Mouse (Mus musculus) ovary, postnatal 14 days (tissue): ENCODE measurements around the gene Fat2.

ENCODE experiments used
- DNase-seq: peaks from one replicate; pipeline ENCODE4 v3.0.0; 2022; ENCODE audit warnings: low spot score

Gene Fat2

DNA sequence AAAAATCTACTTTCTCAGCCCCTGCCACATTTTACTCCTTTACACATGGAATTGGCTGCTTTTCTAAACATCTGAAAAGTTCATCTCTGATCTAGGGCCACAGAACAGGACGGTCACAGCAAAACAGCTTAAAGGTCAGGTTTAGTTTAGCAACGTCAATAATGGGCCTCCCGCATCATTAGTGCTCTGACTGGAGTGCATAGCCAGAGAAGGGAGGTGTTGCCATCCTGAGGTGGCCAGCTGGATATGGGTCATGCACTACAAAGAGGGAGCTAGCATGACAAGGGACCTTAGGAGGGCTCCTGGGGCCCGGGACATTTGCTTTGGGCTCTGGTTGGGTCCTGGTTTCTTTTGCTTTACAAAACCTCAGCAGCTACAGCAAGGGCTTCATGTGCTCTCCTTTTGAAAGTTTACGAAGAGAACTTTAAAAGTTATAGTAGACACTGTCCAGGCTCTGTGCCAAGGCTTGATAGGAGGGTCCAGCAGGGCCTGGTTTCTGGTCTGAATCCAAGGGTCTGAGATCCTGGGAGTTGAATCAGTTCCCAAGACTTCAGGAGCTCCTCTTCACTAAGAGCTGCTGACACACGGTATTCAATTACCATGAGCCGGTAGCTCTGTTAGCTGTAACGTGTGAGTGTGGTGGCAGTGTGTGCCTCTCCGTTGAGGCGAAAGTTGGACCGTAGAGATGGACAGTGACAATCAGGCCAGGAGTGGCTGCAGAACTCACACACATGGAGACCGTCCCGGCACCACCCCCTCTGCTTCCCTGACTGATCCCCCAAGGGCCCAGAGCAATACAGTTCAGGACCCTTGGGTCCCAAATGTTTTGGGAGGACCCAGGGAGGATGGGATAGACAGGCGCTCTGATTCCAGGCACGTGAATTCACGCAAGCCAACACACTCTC is 6.2 kb downstream of the Fat2 start:
- DNase-seq, result peak; percentile 22

DNA sequence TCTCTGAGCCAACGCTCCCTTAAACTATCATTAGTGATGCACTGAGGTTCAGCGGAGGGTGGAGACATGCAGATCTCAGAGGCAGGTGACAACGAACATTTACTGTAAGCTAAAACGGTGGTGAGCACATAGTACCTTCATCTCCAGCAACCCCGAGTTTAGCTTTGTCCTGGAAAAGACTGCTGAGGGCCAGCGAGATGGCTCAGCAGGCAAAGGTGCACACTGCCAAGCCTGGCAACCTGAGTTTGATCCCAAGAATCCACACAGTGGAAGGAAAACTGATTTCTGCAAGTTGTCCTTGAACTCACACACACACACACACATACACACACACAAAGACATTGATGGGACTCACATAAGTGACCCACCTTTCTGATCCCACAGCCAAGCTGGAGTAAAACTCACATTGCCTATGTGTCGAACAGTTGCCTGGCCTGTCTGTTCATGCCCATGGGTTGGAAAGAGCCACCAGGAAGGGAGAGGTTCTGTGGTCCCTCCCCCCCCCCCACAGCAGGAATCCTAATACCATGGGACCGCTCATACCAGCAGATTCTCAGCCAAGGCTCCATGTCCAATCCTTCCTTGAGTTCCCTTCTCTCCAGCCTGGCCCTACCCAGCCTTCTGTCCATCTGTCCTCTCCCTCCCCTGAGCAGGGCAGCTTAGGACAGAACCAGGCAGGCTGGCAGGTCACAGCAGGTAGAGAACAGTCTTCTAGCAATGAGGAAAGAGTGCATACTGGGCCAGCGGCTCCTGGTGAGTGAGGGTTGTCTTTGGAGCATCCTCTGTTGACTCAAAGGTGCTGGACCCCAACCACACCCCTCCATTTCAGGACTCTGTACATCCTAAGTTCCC is 8.6 kb downstream of the Fat2 start:
- DNase-seq, result no peak

DNA sequence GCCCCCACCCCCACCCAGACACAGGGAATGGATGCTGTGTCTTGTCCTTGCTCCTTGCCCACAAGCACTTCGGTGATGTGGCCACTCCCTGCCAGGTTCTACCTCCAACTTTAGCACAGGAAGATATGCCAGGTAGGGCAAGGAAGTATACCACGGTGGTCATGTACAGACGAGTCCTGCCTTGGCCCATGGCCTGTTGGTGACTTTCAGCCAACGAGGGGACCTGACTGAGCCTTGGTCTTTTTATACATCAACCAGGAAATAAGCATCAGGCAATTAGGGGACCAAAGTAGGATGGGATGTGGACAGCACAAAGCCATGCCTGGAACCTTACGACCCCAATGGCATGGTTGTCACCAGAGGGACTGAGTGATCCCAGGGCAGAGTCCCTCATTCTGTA is 9.3 kb downstream of the Fat2 start:
- DNase-seq, result no peak

DNA sequence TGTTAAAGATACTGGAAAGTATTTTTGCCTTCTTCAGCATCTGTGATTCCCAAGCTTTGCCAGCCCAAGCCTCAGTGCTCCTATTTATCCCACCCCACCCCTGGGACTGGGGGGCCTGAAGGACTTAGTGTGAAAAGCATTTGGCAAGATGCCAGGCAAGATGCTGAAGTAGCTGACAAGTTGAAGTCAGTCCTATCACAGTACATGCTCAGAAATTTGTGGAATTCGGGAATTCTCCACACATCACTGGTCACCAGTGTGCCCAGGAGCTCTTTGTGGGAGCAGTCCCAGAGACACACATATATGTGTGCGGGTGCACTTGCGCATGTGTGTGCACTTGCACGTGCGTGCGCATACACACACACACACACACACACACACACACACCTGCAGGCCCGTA is 10.2 kb downstream of the Fat2 start:
- no peak for DNase-seq

DNA sequence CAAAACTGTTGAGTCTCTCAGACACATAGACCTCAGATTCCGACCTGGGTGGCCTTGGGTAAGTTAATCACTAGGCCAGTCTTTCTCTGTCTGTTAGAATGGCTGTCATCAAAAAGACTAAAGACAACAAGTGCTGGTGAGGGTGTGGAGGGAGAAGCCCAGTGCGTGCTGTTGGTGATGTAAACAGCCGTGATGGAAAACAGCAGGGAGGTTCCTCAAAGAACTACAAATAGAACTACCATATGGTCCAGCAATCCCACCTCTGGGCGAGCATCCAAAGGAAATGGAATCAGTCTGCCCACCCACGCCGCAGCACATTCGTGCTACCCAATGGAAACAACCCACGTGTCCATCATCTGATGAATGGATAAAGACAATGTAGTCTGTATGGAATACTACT is 12.5 kb downstream of the Fat2 start:
- no peak for DNase-seq

DNA sequence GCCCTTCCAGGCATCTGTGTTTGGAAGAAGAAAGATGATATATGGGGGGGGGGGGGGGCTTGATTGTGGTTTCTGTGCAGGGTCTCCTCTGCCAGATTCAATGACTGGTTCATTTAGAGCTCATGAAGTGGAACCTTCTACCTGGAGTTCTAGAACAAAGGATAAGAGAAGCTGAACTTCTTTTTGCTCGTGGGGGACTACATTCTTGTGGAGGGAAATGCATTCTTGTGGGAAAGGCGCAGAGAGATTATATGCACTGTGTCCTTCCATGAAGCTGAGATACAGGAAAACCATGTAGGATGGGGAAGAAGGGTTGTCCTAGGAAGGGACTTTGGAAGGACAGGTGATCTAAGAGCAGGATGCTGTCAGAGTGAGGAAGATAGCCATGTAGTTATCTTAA is 15.4 kb downstream of the Fat2 start:
- DNase-seq, result no peak

DNA sequence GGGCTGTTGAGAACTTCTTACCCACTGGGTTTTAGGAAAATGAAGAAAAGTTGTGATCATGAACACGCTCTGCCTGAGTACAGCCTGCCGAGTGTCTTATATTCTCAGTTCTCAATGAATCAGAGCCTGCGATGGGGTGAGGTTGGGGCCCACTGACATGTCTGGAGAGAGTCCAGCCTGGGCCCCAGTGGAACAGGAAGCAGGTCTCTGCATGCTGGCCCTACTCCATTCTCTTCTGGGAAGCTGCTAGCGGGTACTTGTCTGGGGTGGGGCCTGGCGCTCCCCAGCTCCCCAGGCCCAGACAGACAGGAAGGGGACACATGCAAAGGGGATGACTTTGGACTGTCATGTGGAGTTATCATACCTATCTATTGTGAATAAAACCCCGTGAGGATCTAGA is 20.4 kb downstream of the Fat2 start:
- no peak for DNase-seq

DNA sequence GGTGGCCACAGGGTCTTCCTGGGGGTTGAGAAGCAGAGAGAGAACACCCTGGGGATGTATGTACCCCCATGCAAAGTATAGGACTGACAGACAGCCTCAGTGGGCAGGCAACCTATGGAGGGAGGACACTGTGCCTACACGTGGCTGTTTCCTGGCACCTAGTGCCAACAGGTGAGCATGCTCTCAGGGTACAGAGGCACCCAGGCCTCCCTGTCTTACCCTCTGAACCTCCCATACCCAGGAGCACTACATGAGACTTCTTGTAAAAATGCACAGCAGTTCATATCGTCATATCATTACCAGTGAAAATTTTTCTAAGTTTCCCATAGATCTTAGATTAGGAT is 21.7 kb downstream of the Fat2 start:
- DNase-seq, result no peak

DNA sequence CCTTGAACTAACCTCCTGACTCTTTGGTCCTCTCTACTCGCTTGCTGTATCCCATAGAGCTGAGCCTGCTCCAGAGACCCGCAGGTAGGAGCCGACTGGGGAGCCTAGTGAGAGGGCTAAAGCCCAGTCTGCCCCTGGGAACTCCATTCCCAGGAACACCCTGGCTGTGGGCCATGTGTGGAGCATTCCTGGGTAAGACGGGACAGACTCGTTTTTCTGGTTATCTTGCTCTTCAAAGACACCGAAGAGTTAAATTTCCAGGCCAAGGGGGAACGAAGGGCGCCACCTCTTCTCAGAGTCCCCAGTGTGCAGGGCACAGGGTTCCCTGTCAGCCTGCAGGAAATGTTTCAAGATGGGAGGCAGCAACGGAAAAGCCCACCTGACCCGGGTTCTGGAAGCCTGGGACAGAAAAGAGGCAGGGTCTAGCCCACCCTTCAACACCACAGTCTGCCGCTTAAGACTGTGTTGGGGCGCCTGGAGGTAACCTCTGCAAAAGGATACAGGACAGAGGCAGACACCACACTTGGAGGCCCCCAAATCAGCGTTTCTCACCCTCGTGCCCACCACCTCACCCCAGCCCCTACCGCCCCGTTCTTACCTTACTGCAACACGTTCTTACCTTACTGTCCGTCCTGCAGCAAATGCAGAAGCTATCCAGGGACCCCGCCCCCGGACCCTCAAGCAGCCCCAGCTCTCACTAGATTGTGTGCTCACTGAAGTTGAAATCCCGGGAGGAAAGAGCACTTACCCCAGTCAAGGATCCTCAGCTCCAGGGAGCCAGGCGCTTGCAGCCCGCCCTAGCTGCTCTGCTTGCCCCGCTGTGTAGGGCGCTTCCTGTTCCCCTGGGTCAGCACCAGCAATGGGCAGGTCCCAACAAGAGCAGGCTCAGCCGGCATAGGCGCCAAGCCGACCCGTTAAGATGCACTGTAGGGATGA is 22.3 kb downstream of the Fat2 start:
- no peak for DNase-seq

DNA sequence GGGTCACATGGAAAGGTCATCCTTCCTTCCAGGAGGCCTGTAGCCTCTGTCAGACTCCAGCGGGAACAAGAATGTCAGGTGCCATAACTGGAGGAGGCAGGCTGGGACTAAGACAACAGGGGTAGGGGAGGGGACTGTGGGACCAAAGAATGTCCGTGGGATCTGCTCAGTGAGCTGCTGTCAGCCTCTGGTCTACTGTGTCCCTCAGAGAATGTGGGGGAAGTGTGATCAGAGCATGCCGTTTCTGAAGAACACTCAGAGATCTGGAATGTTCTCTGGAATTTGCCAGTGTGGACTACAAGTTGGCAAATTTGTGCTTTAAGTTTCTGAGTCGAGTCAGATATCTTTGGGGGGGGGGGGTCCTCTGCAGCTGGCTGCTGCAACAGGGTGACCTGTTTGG is 34.0 kb downstream of the Fat2 start:
- DNase-seq, result no peak

DNA sequence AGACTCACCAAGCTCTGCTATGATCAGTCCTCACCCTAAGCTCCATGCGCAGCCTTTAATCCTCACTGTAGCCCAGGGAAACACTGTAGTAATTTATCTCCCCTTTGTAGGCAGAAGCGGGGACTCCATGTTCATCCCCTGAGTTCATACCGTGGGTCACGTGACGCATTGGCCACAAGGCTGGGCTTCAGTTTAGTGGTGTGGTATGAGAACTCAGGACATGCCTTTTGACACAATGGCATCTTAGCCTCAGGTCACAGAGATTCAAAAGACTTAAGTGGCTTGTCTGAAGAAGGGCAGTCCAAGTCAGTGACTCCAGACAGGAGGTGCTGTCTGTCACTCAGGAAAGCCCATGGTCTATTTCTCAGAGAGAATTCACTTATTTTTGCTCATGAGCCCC is 43.2 kb downstream of the Fat2 start:
- no peak for DNase-seq

DNA sequence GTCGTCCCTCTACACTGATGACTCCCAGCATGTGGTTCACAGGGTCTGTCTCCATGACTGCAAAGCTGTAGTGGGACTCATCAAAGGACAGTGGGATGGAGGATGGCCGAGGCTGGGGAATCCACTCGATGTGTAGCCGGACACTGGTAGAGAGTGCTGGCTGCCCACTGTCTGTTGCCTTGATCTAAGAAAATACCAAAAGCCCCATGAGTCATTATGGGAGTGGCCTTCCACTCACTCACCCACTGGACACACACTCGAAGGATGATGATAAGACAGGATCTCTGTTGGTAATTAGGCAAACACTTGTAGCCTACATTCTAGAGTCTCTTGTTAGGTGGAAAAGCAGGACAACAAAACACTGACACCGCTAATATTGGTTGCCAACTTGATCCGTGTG is 44.5 kb downstream of the Fat2 start:
- DNase-seq, result no peak

DNA sequence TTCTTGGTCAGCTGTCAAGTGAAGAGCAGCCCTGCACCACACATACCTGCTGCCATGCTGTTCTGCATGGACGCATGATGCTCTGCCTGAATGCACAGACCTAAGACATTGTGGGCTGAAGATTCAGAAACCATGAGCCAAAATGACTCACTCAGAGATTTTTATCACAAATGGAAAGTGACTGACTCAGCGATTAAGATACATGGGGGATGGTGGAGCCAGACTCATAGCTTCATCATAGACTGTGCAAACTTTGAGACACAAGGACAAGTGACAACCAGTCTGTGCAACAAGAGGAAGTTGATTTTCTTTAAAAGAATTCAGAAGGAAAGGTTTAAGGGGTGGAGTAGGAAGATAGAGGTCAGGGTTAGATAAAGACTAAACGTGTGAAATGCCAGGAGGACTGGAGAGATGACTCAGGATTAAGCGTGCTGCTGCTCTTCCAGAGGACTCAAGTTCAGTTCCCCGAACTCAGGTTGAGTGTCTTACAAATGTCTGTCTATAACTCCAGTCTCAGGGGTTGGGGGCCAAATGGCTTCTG is 46.4 kb downstream of the Fat2 start:
- no peak for DNase-seq

DNA sequence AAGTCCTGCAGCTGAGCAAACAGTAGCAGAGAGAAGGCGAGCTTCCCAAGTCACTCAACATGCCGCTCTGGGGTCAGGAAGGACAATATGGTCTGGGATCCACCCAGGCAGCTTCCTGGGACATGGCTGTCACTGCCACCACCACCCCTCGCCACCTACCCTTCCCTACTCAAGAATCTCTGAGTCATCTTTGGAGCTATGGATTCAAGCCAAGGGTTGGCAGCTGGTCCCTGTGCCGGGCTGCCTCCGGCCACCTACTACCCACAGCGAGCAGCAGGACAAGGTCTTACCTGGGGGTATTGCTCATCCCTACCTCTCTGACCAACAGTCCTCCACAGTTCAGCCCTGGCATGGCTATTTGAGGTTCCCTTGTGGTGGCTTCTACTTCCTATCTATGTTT is 61.6 kb downstream of the Fat2 start:
- DNase-seq, result no peak

DNA sequence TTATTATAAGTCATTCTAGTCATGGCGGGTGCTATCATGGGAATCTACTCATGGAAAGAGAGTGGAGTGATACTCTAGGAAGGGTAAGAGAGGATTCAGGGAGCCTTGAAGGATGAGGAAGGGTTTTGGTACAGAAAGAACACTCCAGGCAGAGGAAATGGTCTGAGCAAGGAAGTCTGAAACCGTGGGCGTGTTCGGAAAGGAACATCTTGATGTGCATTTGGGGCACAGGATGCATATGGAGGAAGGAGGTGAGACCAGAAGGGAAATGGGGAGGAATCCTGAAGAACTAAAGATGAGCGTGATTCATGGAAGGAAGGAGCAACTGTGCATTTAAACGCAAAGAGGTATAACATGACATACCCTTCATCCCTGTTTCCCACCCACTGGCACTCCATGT is 67.8 kb downstream of the Fat2 start:
- DNase-seq, result no peak

DNA sequence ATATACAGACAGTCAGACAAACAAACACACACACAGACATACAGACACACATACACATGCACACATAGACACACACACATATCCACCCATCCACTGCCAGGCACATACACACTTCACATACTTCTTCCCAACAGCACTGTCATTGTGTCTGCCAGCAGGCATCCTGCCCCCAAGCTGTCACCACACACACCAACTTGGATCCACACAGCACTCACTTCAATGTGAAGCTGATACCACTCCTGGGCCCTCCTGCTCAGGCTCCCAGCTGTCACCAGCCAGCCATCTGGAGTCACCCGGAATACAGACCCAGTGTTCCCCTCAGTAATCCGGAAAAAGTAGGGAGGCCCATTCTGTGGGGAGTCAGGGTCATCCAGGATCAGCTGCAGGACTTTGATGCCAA is 70.7 kb downstream of the Fat2 start:
- no peak for DNase-seq

DNA sequence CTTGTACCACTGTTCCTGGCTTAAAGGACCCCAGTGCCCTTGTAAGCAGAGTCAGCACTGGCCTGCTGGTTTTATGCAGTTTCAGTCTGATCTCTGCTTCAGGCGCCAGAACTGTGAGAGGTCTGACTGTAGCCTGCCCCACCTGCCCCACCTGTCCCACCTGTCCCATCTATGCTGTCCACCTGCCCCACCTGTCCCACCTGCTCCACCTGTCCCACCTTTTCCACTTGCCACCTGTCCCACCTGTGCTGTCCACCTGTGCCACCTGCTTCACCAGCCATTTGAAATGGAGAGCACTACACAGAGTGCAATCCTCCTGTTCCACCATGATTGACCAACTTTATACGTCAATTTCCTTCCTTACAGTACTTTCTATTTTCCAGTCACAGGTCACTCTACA is 72.0 kb downstream of the Fat2 start:
- DNase-seq, result no peak

DNA sequence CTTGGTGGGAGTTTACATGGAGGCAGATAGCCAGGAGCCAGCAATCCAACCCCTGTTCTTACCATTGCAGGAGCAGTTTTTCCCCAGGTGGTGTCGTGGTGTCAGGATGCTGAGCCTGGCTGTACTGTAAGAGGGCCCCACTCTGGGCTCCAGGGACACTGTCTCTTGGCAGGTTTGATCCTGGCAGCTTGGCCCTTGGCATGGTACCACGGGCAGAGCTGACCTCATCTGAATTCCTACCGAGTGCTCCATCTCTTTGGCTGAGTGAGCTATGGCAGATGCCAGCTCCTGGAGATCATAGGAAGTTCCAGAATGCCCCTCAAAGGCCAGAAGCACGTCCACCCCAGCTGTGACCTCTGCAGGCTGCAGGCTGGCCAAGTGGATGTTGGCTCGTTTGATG is 74.4 kb downstream of the Fat2 start:
- no peak for DNase-seq

DNA sequence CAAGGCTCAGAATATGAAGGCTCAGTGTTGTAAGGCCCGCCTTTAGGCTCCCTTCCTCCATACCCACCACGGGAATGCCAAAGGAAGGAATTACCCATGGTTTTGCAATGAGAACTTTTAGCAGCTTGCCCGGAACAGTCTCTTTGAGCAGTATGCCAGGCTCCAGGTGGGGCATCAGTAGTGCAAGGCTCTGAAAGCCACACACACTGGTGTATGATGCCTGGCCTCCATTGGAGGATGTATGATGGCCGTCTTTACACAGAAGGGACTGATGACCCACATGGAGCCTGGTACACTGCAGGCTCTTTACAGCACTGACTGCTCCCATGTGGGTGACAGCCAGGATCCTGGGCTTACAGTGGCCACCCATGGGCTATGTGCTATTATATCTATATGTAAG is 75.3 kb downstream of the Fat2 start:
- no peak for DNase-seq

DNA sequence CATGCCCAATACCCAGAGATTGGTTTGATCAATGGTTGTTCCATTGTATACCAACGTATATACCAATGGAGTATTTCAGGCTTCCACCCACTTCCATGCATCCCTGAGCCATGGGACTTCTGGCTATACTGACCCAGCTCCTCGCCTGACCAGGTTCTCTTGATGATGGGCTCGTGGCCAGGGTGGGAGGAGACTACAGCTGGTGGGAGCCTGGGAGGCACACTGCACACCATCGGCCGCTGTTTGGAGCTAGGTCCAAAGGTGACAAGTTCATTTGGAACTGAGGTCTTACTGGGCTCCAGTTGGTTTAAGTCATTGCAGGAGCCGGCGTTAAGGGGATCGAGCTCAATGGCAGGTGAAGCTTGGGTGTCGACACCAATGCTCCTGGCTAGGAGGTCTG is 83.0 kb downstream of the Fat2 start:
- DNase-seq, result no peak

DNA sequence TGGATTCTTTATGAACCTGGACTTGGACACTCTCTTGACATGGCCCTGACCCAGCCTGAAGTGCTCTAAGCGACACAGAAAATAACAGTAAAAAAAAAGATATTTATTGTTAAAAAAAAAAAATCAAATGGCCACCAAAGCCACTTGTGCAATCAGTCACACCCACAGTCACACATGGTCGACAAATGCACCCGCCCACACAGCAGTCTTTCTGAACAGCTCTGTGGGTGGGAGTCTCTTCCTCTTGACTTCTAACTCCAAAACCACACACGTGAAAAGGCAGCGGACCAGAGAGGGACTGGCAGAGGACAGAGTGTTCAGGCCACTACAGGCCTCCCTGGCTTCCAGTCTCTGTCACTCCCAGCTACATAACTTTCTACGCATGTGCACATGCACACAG is 85.8 kb downstream of the Fat2 start:
- DNase-seq, result no peak

DNA sequence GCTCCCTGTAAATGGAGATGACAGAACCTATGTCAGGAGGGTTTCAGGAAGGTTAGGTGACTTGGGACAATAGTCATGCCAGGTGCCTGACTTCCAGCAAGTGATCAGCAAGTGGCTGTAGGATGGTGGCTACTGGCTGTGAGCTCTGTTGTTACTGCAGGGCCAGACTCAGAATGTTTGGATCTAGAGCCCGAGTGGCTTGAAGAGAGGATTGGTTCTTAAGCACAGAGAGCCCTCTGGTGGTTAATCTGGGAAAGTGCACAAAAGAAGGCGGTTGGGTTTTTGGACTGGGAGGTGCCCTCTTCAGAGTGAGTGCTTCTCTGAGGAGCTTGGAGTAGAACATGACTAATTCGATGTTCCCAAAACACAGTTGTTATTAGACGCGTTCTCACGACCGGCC is 95.8 kb downstream of the Fat2 start:
- peak; percentile 63 for DNase-seq
